Mouse (Mus musculus) heart, postnatal 14 days (tissue): ENCODE measurements at regions not wholly inside any gene's neighbourhood (a gene's known extent, or its start where the extent isn't known, plus 50 kb on each side); places are given as distances from the start of the nearest gene placed in this dataset.
A peak's percentile ranks its signal among the peaks of the same experiment; 100 is the strongest.

Experiments
- DNase-seq, 2 experiments: peaks; one replicate each; pipeline ENCODE4 v3.0.0; 2021 to 2022
- intact Hi-C: fragments of 180-260 bp; cut with DNase I; formaldehyde crosslinking; loops from one replicate; pipeline ENCODE4 v1.15.1; 2025

- intact Hi-C loops, result no loop called here
- no peak for DNase-seq
These were observed 316.3 kb downstream of the Setd4 start for GRCm38 (mm10) chr16:93287520-93287919.

- intact Hi-C loops, result no loop called here
These were observed 317.0 kb downstream of the Setd4 start for GRCm38 (mm10) chr16:93286816-93287215.

GRCm38 (mm10) chr16:93285191-93285590, 318.7 kb downstream of the Setd4 start:
- DNase-seq, result no peak
- intact Hi-C loops, result no loop called here

More at GRCm38 (mm10) chr16:93286816-93287215, 317.0 kb downstream of the Setd4 start:
- DNase-seq, result no peak

- DNase-seq, result no peak
- intact Hi-C loops, result no loop called here
These were observed 322.1 kb downstream of the Setd4 start for GRCm38 (mm10) chr16:93281715-93282114.

- no peak for DNase-seq
- intact Hi-C loops, result no loop called here
These were observed 331.2 kb downstream of the Setd4 start for GRCm38 (mm10) chr16:93272636-93273035.

GRCm38 (mm10) chr16:93272146-93272545, 331.7 kb downstream of the Setd4 start:
- no peak for DNase-seq
- intact Hi-C loops, result no loop called here

- DNase-seq, result no peak
- intact Hi-C loops, result no loop called here
These were observed 339.7 kb downstream of the Setd4 start for GRCm38 (mm10) chr16:93264061-93264585.

- intact Hi-C loops, result no loop called here
- DNase-seq, result no peak
These were observed 340.6 kb downstream of the Setd4 start for GRCm38 (mm10) chr16:93263141-93263815.

GRCm38 (mm10) chr16:93246825-93247224, 357.0 kb downstream of the Setd4 start:
- intact Hi-C loops, result no loop called here
- DNase-seq, result peak; percentile 4 to 13

GRCm38 (mm10) chr16:93245738-93246137, 358.1 kb downstream of the Setd4 start:
- DNase-seq, result no peak

GRCm38 (mm10) chr16:93238898-93239297, 365.0 kb downstream of the Setd4 start:
- DNase-seq, result no peak
- intact Hi-C loops, result no loop called here

More at GRCm38 (mm10) chr16:93245738-93246137, 358.1 kb downstream of the Setd4 start:
- intact Hi-C loops, result no loop called here

- intact Hi-C loops, result no loop called here
- no peak for DNase-seq
These were observed 365.5 kb downstream of the Setd4 start for GRCm38 (mm10) chr16:93238326-93238725.

- DNase-seq, result no peak
These were observed 378.2 kb downstream of the Setd4 start for GRCm38 (mm10) chr16:93225644-93226043.

GRCm38 (mm10) chr16:93225196-93225595, 378.7 kb downstream of the Setd4 start:
- intact Hi-C loops, result no loop called here
- no peak for DNase-seq

More at GRCm38 (mm10) chr16:93225644-93226043, 378.2 kb downstream of the Setd4 start:
- intact Hi-C loops, result no loop called here

GRCm38 (mm10) chr16:93219731-93220130, 384.1 kb downstream of the Setd4 start:
- intact Hi-C loops, result no loop called here
- DNase-seq, result no peak

GRCm38 (mm10) chr16:93218402-93218801, 385.5 kb downstream of the Setd4 start:
- DNase-seq, result no peak
- intact Hi-C loops, result no loop called here

GRCm38 (mm10) chr16:93217600-93218226, 386.1 kb downstream of the Setd4 start:
- intact Hi-C loops, result no loop called here
- DNase-seq, result no peak

GRCm38 (mm10) chr16:93215630-93216029, 388.2 kb downstream of the Setd4 start:
- no peak for DNase-seq
- intact Hi-C loops, result no loop called here

- no peak for DNase-seq
- intact Hi-C loops, result no loop called here
These were observed 387.7 kb upstream of the Runx1 start for GRCm38 (mm10) chr16:93213618-93214017.

GRCm38 (mm10) chr16:93207675-93208074, 381.7 kb upstream of the Runx1 start:
- intact Hi-C loops, result no loop called here
- DNase-seq, result no peak

- DNase-seq, result no peak
- intact Hi-C loops, result no loop called here
These were observed 381.3 kb upstream of the Runx1 start for GRCm38 (mm10) chr16:93207217-93207616.

- intact Hi-C loops, result no loop called here
- no peak for DNase-seq
These were observed 380.4 kb upstream of the Runx1 start for GRCm38 (mm10) chr16:93206325-93206724.
